Mouse (Mus musculus): Measurements from ENCODE around the gene Edem3.
"Not testable (repeated sequence)": the region's sequence is repeated elsewhere in the genome, so short reads cannot be mapped to it uniquely, and the experiment has no call there.

Gene Edem3

GRCm38 (mm10) chr1:151810628-151811421, 55.7 kb downstream of the Edem3 start:
- no peak for DNase-seq (ENCODE audit: low read depth, low spot score)

DNA sequence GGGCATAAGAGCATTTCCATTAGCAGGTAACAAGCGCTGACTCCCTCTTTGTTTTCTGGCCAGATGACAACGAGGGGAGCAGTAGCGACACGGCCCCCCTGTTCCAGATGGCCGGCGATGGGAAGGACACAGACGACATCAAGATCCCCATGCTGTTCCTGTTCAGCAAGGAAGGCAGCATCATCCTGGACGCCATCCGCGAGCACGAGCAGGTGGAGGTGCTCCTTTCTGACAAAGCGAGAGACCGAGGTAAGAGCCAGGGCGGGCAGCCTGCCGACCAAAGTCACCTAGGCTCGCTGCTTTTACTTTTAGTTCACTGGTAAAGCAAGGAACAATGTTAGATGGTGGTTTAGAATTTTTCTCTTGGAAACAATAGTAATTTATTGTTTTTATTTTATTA, 56.3 kb downstream of the Edem3 start:
- no peak for DNase-seq (ENCODE audit: low read depth, low spot score)

DNA sequence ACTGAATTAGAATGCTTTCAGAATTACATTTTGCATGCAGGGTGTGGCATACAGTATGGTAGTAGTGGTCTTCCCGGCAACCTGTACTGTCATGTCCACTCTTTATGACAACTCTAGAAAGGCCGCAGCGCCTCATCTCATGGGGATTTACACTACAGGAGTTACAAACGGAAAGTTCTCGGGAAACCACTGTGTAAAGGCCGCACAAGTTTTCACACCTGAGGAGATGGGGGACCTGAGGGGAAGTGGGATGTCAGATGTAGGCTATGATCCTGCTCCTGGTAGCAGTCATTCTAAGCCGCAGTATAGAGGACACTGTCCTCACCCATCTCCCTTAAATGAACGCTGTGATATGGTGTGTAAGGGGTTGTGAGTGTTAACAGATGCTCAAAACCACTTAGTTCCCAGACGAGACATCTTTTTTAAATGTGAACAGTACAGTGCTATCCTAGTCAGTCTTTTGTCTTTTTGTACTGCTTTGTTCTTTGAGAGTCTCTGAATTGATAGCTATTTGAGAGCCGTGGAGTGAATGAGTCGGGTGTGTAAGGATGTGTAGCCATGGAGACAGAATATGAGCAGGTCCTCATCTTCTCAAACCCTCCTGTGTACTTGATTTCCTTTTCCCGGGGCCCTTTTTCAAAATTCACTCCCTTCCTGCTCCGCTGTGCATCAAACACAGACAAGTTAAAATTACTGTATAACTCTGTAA, 57.0 kb downstream of the Edem3 start:
- no peak for DNase-seq (ENCODE audit: low read depth, low spot score)

DNA sequence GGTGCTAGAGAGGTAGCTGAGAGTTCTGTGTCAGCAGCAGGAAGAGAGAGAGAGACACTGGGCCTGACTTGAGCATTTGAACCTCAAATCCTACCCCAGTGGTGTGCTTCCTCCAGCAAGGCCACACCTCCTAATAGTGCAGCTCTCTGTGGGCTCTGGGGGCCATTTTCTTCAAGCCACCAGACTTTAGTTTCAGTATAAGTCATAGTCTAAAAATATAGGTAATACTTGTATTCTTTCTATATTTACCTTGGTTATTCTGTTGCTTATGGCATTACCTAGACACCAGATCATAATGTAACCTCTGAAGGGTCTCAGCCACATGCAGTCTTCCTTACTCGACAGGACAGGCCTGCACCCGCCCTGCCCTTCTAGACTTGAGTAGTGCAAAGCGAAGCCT, 60.9 kb downstream of the Edem3 start:
- DNase-seq (ENCODE audit: low read depth, low spot score), result no peak

- no peak for DNase-seq (ENCODE audit: low read depth, low spot score)
These were observed 64.0 kb downstream of the Edem3 start for GRCm38 (mm10) chr1:151819190-151819589.

DNA sequence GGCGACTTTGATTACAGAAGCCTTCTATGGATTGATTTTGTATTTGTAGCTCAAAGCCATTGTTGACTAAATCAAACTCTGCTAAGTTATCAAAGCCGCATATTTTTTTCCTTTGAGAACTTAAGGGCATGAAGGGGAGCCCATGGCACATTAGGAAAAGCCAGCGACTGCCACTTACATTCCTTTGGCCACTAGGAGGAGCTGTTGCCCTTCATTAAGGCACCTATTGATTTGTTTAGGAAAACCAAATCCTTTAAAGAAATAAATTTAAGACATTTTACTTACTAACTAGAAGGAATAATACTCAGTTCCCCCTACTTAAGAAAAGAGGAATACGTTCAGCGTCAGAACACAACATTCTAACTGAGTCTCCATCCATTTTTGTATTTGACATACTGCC, 65.3 kb downstream of the Edem3 start:
- DNase-seq (ENCODE audit: low read depth, low spot score), result peak; percentile 51

DNA sequence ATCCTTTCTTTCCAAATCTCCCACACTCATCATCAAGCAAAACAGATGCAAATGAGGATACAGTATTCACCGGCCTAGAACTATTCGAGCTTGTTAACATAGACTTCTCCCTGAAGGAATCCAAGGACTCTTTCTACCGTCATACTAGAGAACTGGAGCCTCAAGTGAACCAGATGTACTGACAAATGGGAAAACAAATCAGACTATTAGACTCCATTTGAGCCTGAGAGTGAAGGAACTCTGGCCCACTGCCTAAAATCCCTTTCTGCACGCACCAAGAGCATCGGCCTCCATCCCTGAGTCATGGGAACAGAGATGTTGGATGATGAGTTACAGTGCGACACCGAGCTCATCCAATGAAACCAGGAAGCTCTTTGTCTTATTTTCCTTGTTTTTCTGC, 69.9 kb downstream of the Edem3 start:
- no peak for DNase-seq (ENCODE audit: low read depth, low spot score)

- no peak for DNase-seq (ENCODE audit: low read depth, low spot score)
These were observed 76.6 kb downstream of the Edem3 start for GRCm38 (mm10) chr1:151831791-151832190.

- no peak for DNase-seq (ENCODE audit: low read depth, low spot score)
These were observed 80.1 kb downstream of the Edem3 start for GRCm38 (mm10) chr1:151835261-151835660.

DNA sequence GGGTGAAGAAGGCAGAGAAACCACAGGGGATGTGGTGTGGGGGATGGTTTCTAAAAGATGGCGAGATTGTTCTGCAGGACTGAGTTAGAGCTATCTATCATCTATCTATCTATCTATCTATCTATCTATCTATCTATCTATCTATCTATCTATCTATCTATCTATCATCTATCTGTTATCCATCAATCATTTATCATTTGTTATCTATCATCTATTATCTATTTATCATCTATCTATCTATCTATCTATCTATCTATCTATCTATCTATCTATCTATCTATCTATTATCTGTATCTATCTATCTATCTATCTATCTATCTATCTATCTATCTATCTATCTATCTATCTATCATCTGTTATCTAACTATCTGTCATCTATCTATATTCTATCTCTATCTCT, 85.2 kb downstream of the Edem3 start:
- DNase-seq (ENCODE audit: low read depth, low spot score), result not testable (repeated sequence)

GRCm38 (mm10) chr1:151845252-151845832, 90.2 kb downstream of the Edem3 start:
- no peak for DNase-seq (ENCODE audit: low read depth, low spot score)

GRCm38 (mm10) chr1:151845926-151846782, 91.0 kb downstream of the Edem3 start:
- no peak for DNase-seq (ENCODE audit: low read depth, low spot score)

GRCm38 (mm10) chr1:151848286-151848685, 93.1 kb downstream of the Edem3 start:
- DNase-seq (ENCODE audit: low read depth, low spot score), result no peak

- no peak for DNase-seq (ENCODE audit: low read depth, low spot score)
These were observed 94.9 kb downstream of the Edem3 start for GRCm38 (mm10) chr1:151849993-151850608.

DNA sequence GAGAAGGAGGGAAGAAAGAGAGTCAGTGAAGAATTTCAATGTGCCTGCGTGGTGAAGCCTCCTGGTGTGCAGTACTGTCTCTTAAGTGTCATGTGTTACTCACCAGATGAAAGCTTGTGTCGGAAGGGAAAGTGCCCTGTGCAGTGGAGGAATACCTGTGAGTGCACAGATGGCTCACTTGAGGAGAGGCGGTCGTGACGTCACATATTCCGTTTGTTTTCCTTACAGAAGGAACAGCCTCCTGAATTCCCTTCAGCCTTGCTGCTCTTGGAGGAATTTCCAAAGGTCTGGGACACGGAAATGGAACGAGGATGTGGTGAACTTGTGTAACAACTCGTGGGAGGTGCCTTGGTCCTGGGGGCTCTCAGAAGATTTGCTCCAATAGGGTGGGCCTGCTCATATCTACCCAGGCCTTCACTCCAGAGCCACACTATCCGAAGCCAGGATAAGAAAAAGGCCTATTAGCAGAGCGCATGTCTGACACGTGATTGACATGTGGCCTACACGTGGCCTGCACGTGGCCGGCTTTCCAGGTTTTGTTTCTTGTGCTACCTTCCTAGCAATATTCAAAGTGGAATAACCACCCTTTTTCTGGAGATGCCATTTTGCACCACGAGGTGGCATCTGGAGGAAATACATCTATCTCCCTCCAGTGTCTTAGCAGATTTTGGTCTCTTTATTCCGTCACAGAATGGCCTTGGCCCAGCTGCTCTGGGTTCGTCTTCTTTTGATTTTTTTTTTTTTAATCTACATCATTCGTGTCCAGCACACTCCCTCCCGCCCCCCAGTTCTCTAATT, 96.1 kb downstream of the Edem3 start:
- DNase-seq (ENCODE audit: low read depth, low spot score), result no peak

GRCm38 (mm10) chr1:151851976-151852375, 96.8 kb downstream of the Edem3 start:
- DNase-seq (ENCODE audit: low read depth, low spot score), result no peak

DNA sequence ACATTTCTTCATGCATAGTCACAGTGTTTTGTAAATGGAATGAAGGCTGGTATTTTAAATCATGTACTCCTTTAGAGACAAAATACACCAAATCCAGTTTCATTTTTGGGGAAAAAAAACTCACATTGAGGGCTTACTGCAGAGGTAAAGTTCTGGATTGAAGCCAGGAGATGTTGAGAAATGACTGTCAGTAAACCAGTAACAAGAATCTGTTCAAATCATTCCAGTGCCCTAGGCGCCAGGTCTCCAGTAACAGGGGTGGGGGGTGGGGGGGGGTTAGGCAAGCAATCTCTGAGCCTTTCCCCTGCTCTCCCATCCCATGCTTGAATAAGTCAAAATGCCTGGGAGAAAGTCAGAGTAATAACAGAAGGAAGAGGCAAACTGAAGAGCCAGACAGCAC, 100.4 kb downstream of the Edem3 start:
- no peak for DNase-seq (ENCODE audit: low read depth, low spot score)

- no peak for DNase-seq (ENCODE audit: low read depth, low spot score)
These were observed 103.3 kb downstream of the Edem3 start for GRCm38 (mm10) chr1:151858474-151858873.

GRCm38 (mm10) chr1:151861334-151861995, 106.3 kb downstream of the Edem3 start:
- DNase-seq (ENCODE audit: low read depth, low spot score), result no peak

DNA sequence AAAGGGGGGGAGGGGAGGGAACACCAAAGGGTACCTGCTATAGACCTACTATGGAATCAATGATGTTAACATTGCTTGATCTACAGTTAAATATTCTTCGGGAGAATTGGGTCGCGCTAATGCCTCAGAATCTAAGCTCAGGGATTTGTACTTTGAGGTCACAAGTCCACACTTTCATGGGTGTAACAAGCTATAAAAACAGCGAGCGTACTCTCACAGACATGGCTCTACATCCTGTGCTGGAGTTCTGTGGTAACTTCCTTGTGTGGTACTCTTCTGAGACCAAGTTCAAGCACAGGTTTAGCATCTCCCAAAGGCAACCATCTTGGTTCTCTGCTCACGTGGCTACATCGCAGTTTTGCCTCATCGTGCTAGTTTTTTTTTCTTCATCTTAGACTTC, 106.9 kb downstream of the Edem3 start:
- DNase-seq (ENCODE audit: low read depth, low spot score), result no peak

Data from retina, adult 2 months (tissue).